Mouse (Mus musculus): ENCODE data around the gene Gpr183.

The Gpr183 gene

GRCm38 (mm10) chr14:121903381-121903876 is 61.6 kb downstream of the Gpr183 start:
- DNase-seq (ENCODE audit: low read depth) = no peak
